Mouse (Mus musculus) heart, postnatal 0 days (tissue): ENCODE results near the gene Utf1.

Experiments
- CTCF ChIP-seq: IDR thresholded peaks from 2 replicates; pipeline ENCODE4 v1.5.1; 2016; ENCODE audit warnings: antibody characterized with exemption, control low read depth, low read depth
- EP300 ChIP-seq: IDR thresholded peaks from 2 replicates; pipeline ENCODE4 v1.6.1; 2016; ENCODE audit warnings: antibody characterized with exemption, low read depth

- no peak for TF ChIP-seq CTCF
- no peak for TF ChIP-seq EP300
These were observed 50.6 kb downstream of the Utf1 start for GRCm38 (mm10) chr7:139994202-139994601.
